Mouse (Mus musculus) neural tube, embryonic 15.5 days (tissue): Measurements from ENCODE around the gene Il1rl2. TPM values are rescaled to one million over a fixed set of nuclear protein-coding genes. Genes with fewer than 3 reads are reported as not detected.

Experiments
- ATAC-seq: fragments of 200-750 bp; cut with Nextera tagmentation; 2 replicates; pipeline ENCODE4 v1.8.0; 2017; ENCODE audit warnings: mild to moderate bottlenecking, moderate TSS enrichment, moderate library complexity; ENCODE audit not compliant: low FRiP score
- H3K27ac ChIP-seq: fragments of 300-500 bp; sonication (generic); replicated peaks from 2 replicates; pipeline ENCODE4 v1.5.1; 2015; ENCODE audit warnings: mild to moderate bottlenecking, inconsistent platforms
- H3K27me3 ChIP-seq: fragments of 300-500 bp; sonication (generic); replicated peaks from 2 replicates; pipeline ENCODE4 v1.6.1; 2015; ENCODE audit warnings: inconsistent platforms
- H3K36me3 ChIP-seq: fragments of 300-500 bp; sonication (generic); 2 replicates; pipeline ENCODE4 v1.6.1; 2015; ENCODE audit warnings: inconsistent platforms
- H3K4me1 ChIP-seq: fragments of 300-500 bp; sonication (generic); 2 replicates; pipeline ENCODE4 v1.6.1; 2015; ENCODE audit warnings: inconsistent platforms
- H3K4me2 ChIP-seq: fragments of 300-500 bp; sonication (generic); 2 replicates; pipeline ENCODE4 v1.6.1; 2015; ENCODE audit warnings: inconsistent platforms, mild to moderate bottlenecking, moderate library complexity
- H3K4me3 ChIP-seq: fragments of 300-500 bp; sonication (generic); replicated peaks from 2 replicates; pipeline ENCODE4 v1.5.1; 2015; ENCODE audit warnings: mild to moderate bottlenecking, inconsistent platforms
- H3K9ac ChIP-seq: fragments of 300-500 bp; sonication (generic); replicated peaks from 2 replicates; pipeline ENCODE4 v1.6.1; 2015; ENCODE audit warnings: mild to moderate bottlenecking, inconsistent platforms
- H3K9me3 ChIP-seq: fragments of 300-500 bp; sonication (generic); replicated peaks from 2 replicates; pipeline ENCODE4 v1.6.1; 2016; ENCODE audit warnings: inconsistent platforms
- WGBS: fragments of 180-500 bp; shearing (Covaris S2); methylation state at CpG from one replicate; pipeline ENCODE4 v1.1.7; 2015; ENCODE audit warnings: mixed read lengths; 5-methylcytosine and 5-hydroxymethylcytosine counted together
- polyA plus RNA-seq: library from polyadenylated mRNA; unstranded; fragments of >200 nt; fragmentation: Nextera tagmentation; extraction: Ambion mirVana; gene quantifications from 2 replicates; pipeline ENCODE4 v1.2.1, GENCODE M21; 2015

Il1rl2 gene
- 0.81 and 3.1 TPM in 2 replicates for polyA plus RNA-seq

DNA sequence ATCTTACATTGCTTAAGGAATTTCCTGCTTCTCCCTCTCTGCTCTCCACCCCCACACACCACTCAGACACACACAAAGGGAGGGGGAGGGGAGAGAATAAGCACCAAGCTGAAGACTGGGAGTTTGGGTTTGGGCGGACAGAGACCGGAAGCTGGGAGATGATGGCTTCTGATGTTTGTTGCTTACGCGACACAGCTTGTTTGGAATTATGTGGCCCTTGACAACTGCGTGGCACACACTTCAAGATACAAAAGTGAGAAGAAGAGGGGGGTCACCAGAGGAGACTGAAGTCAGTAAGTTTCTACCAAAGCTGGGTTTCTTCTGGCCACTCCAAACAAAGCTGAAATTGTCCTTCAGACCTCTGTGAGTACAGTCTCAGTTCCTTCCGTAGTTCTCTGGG is at the start of gene Il1rl2:
Gene Il1rl2 (plus strand): TSS at position 154 of the 400 bp plus-strand sequence.
- Histone ChIP-seq H3K36me3 (no peaks in the 10 kb centered on the region), H3K27ac (no peak within 1 kb of the TSS), H3K27me3 (peaks cover 32% of the 10 kb centered on the region), H3K4me3 (peak within 1 kb of the TSS; percentile 35), H3K9me3 (no peaks in the 10 kb centered on the region), H3K9ac (peak within 1 kb of the TSS; percentile 14), H3K4me1 (peaks cover 14% of the 10 kb centered on the region), H3K4me2 (peak within 1 kb of the TSS; percentile 70)
- WGBS: 53% methylated on average over 6 of the region's 6 CpGs
- ATAC-seq: no peak

DNA sequence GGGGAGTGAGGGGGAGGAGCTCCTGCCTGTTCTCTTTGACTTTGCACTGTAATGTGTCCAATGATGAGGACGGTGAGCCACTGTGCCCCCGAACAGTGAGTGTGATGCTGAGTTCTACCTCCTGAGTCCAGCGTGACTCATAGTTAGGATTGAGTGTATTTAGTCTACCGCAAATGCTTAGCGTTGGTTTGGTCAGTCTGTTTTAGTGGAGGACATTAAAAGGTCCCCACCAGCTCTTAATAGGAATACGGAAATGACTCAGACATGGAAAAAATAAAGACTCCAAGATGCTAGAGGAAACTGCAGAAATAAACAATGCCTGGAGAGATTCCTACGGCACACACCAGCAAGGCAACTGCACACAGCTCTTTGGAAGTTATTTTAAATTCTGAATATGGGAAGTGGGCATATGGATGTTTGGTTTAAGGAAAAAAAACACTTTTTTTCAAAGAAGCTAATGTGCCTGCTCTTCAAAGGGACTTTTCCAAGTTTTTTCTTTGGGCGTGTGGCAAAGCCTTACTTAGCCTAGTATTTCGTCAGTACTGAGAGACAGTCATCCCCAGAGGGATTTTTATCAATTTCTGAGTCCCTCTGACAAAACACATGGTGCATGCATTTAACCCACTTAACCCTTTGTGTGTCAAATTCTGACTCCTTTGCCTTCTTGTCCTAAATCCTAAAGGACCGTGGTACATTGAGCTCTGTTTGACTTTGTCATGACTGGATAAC is 49.0 kb upstream of the Il1rl2 start:
- 82% methylated on average over 10 of the region's 10 CpGs for WGBS
- H3K4me2 ChIP-seq: no peak overlapping the region
- H3K9me3 ChIP-seq: no peaks in the 10 kb centered on the region
- ATAC-seq: no peak
- H3K4me1 ChIP-seq: no peaks in the 10 kb centered on the region
- no peak overlapping the region for H3K9ac ChIP-seq
- H3K36me3 ChIP-seq: no peaks in the 10 kb centered on the region
- H3K27me3 ChIP-seq: no peaks in the 10 kb centered on the region
- no peak overlapping the region for H3K4me3 ChIP-seq
- H3K27ac ChIP-seq: no peak overlapping the region

DNA sequence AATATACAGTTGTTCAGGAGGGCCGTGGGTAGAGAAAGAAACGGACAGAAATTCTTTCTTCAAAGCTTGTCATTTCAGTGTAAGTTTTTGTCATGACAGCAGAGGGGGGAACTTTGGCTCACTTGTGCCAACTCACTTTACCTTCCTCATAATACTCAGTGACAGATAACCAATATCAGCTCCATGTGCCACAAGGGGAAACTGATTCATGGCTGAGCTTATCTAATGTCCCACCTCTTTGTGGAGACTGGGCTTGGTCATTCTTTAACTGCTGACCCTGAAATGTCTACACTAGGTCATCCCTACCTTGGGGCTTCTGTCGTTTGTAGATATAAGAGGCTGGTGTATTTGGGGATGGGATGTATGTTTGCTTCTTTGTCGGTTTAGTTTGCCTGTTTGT is 46.5 kb upstream of the Il1rl2 start:
- H3K9me3 ChIP-seq: no peaks in the 10 kb centered on the region
- H3K27me3 ChIP-seq: no peaks in the 10 kb centered on the region
- no peak overlapping the region for H3K9ac ChIP-seq
- no peaks in the 10 kb centered on the region for H3K4me1 ChIP-seq
- H3K4me3 ChIP-seq: no peak overlapping the region
- no peak for ATAC-seq
- WGBS: 90% methylated on average over 4 of the region's 4 CpGs
- H3K4me2 ChIP-seq: no peak overlapping the region
- H3K27ac ChIP-seq: no peak overlapping the region
- H3K36me3 ChIP-seq: no peaks in the 10 kb centered on the region

DNA sequence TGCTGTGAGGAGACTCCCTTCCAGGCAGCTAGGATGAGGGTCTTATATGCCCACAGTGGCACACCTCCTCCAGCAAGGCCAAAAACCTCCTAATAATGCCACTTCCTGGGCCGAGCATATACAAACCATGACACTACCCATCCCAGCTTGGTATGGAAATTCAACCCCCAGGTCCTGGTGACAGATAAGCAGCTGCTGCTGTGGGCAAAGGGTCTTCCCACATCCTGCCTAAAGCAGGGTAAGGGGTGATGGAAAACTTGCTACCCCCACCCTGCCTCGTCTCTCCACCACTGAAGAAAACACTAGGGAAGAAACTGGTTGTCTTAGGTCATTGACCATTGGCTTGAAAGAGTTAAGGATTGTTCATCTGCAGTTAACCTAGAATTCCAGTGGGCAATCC is 45.7 kb upstream of the Il1rl2 start:
- 88% methylated on average over 2 of the region's 2 CpGs for WGBS
- ATAC-seq: no peak
- no peaks in the 10 kb centered on the region for H3K9me3 ChIP-seq

DNA sequence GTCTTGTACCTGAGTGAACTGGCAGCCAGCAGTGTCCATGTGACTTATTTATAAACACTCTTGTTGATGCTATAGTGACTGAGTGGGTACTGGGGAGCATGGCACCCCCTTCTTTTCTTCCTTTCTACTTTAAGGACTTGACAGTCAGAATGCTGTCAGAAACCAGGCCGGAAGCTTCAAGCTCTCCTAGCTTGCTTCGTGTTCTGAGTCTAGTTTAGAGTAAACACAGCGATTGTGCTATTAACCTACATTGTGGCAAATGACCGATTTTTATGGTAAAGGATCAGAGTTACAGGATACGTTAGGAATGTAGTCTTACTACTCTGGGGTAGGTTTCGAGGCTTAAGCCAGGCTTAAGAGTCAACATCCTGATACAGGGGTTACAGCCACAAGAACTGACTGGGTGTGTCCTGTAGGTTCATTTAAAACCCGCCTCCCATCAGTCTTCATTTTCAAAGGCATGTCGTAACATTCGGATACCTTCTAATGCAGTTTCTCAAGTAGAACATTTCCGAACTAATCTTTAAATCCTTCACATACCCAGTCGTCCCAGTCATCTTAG is 45.1 kb upstream of the Il1rl2 start:
- Histone ChIP-seq H3K9ac (no peak overlapping the region), H3K9me3 (no peaks in the 10 kb centered on the region), H3K4me1 (no peaks in the 10 kb centered on the region), H3K4me2 (no peak overlapping the region), H3K27ac (no peak overlapping the region), H3K36me3 (no peaks in the 10 kb centered on the region), H3K27me3 (no peaks in the 10 kb centered on the region), H3K4me3 (no peak overlapping the region)
- 90% methylated on average over 11 of the region's 11 CpGs for WGBS
- ATAC-seq: no peak

More for the DNA sequence above, 45.7 kb upstream of the Il1rl2 start:
- H3K27ac ChIP-seq: no peak overlapping the region
- no peak overlapping the region for H3K4me2 ChIP-seq
- H3K36me3 ChIP-seq: no peaks in the 10 kb centered on the region
- H3K4me1 ChIP-seq: no peaks in the 10 kb centered on the region
- H3K27me3 ChIP-seq: no peaks in the 10 kb centered on the region
- H3K4me3 ChIP-seq: no peak overlapping the region
- no peak overlapping the region for H3K9ac ChIP-seq

DNA sequence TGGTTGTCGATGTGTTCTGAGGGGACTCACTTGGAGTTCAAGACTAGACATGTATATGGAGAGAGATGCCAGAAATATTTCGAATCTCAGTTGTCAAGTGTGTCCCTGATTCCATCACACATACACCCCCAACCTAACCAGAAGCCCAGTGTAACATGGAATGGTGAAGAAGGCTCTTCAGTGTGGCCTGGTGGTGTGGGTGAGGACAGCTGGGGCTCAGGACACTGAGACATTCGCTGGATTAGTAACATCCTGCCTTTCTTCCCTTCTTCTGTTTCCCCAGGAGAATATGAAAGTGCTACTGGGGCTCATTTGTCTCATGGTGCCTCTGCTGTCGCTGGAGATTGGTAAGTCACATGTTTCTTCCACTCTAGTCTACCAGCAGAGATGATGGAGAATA is 42.5 kb upstream of the Il1rl2 start:
- ATAC-seq: no peak
- no peaks in the 10 kb centered on the region for H3K9me3 ChIP-seq
- H3K4me2 ChIP-seq: no peak overlapping the region
- H3K27me3 ChIP-seq: no peaks in the 10 kb centered on the region
- H3K36me3 ChIP-seq: no peaks in the 10 kb centered on the region
- no peaks in the 10 kb centered on the region for H3K4me1 ChIP-seq
- H3K9ac ChIP-seq: no peak overlapping the region
- H3K4me3 ChIP-seq: no peak overlapping the region
- H3K27ac ChIP-seq: no peak overlapping the region
- 81% methylated on average over 4 of the region's 4 CpGs for WGBS

DNA sequence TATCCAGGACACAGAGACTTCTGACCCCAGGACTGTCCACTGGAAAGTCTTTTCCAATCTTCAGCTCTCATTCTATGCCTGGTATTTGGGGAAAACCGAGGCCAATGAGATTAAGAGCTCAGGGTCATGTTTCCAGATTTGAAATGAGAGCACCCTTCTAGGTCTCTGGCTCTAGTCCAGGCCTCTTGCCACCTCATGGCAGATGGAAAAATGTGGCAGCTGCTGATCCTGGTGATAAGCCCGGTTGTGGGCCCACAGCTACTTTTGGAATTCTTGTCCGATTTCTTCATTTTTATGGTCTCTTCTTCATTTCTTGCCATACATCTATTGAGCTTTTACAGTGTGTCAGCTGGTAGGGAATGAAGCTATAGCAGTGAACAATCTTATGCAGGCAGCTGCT is 42.0 kb upstream of the Il1rl2 start:
- H3K4me3 ChIP-seq: no peak overlapping the region
- no peaks in the 10 kb centered on the region for H3K27me3 ChIP-seq
- H3K27ac ChIP-seq: no peak overlapping the region
- 82% methylated on average over 3 of the region's 3 CpGs for WGBS
- no peaks in the 10 kb centered on the region for H3K36me3 ChIP-seq
- H3K4me2 ChIP-seq: no peak overlapping the region
- ATAC-seq: no peak
- H3K9ac ChIP-seq: no peak overlapping the region
- H3K9me3 ChIP-seq: no peaks in the 10 kb centered on the region
- no peaks in the 10 kb centered on the region for H3K4me1 ChIP-seq

DNA sequence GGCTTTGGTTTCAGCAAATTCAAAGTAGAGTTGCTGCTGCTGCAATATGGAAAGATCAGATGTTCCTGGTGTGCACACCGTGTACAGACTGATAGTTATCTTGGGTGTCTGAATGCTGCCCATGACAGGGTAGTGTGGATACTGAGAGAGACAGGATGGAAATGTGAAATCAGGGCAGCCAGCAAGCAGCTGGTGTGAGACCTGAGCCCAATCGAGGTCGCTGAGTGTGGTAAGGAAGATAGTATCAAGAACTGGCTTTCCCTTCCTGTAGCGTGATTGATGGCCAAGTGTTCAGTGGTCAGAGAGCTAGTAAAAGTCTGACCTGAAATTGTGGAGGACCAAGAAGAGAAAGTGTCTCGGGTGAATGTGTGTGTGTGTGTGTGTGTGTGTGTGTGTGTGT is 40.4 kb upstream of the Il1rl2 start:
- H3K9me3 ChIP-seq: no peaks in the 10 kb centered on the region
- no peak overlapping the region for H3K4me2 ChIP-seq
- no peaks in the 10 kb centered on the region for H3K36me3 ChIP-seq
- no peak overlapping the region for H3K4me3 ChIP-seq
- ATAC-seq: no peak
- H3K27me3 ChIP-seq: no peaks in the 10 kb centered on the region
- 82% methylated on average over 5 of the region's 5 CpGs for WGBS
- H3K9ac ChIP-seq: no peak overlapping the region
- H3K27ac ChIP-seq: no peak overlapping the region
- H3K4me1 ChIP-seq: no peaks in the 10 kb centered on the region

DNA sequence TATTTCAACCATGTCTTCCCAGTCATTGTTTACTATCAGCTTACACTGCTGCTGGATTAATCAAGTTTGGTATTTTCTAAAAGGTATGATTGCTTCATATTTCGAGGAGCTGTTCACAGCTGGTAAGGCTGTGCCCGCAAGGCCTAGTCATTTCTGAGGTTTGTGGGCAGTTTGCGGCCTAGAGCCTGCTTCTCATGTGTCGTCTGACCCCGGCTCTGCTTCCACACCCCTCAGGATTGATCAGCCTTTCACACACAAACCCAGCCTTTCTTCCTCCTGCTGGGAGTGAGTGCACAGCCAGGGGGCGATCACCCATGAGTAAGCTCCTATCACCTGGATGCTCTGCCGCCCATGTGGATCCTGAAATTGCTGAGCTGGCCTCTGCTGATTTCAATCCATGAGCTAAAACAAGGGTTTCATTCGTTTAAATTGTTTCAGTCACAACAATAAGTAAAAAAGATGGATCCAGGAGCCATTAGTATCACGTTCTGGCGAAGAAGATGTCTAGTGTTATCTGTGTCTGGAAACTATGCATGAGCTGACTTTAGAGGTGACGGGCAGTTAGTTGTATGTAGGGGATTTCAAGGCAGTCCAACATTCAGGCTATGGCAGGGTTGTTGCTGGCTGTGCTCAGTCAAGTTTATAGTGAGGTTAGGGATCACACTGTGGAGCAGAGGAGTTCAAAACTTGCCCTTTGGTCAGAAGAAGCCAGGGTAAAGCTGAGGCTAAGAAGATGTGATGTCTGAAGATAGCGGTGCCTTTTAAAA is 33.7 kb upstream of the Il1rl2 start:
- 84% methylated on average over 12 of the region's 12 CpGs for WGBS
- Histone ChIP-seq H3K9ac (no peak overlapping the region), H3K4me1 (no peaks in the 10 kb centered on the region), H3K4me3 (no peak overlapping the region), H3K27me3 (no peaks in the 10 kb centered on the region), H3K27ac (no peak overlapping the region), H3K36me3 (no peaks in the 10 kb centered on the region), H3K4me2 (no peak overlapping the region), H3K9me3 (no peaks in the 10 kb centered on the region)
- no peak for ATAC-seq

DNA sequence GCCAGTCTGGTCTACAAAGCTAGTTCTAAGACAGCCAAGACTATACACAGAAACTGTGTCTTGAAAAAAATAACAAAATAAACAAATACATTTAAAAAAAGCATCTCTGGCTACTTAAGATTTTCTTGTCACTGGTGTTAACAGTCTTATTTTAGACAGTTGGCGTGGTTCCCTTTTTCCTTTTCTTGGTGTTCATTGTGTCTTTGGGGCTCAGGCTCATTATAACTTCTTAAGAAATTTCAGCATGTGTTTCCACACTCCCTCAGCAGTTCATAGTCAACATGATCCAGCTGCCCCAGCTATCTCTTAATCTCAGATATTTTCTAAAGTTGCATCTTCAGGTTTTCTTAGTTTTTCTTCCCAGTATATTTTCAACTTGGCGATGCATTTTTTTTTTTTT is 32.2 kb upstream of the Il1rl2 start:
- ATAC-seq: no peak
- WGBS: 97% methylated on average over 2 of the region's 2 CpGs
- Histone ChIP-seq H3K27ac (no peak overlapping the region), H3K4me2 (no peak overlapping the region), H3K4me3 (no peak overlapping the region), H3K27me3 (no peaks in the 10 kb centered on the region), H3K9me3 (no peaks in the 10 kb centered on the region), H3K4me1 (no peaks in the 10 kb centered on the region), H3K9ac (no peak overlapping the region), H3K36me3 (no peaks in the 10 kb centered on the region)

DNA sequence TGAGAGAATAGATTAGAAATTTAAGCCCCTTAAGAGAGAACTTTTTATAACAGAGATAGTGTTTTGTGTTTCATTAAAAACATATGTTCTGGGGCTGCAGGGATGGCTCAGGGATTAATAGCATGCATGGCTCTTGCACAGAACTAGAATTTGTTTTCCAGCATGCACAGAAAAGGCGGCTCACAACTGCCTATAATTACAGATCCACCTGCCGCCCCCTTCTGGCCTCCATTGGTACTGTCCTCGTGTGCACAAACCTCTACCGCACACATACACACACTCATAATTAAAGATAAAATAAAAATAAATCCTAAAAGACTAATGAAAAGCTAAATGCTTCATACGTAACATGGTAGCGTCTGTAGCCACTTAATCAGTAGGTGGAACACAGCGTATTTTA is 30.5 kb upstream of the Il1rl2 start:
- no peak for ATAC-seq
- no peaks in the 10 kb centered on the region for H3K27me3 ChIP-seq
- WGBS: 92% methylated on average over 7 of the region's 7 CpGs
- no peaks in the 10 kb centered on the region for H3K36me3 ChIP-seq
- no peaks in the 10 kb centered on the region for H3K4me1 ChIP-seq
- H3K9me3 ChIP-seq: no peaks in the 10 kb centered on the region
- no peak overlapping the region for H3K4me2 ChIP-seq
- H3K27ac ChIP-seq: no peak overlapping the region
- no peak overlapping the region for H3K9ac ChIP-seq
- H3K4me3 ChIP-seq: no peak overlapping the region

DNA sequence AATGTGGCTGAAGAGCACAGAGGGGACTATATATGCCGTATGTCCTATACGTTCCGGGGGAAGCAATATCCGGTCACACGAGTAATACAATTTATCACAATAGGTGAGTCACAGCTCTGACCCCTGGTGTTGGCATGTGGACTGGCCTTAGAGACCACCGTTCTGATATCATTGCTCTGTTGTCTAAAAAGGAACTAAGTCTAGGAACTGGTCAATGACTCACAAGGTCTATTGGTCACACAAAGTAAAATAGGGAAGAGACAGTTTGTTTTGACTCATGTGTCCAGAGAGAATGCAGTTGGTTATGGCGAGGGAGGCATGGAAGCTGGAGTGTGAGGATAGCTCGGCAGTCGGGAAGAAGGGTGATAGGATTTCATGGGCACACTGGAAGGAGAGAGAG is 29.6 kb upstream of the Il1rl2 start:
- no peak overlapping the region for H3K9ac ChIP-seq
- H3K27ac ChIP-seq: no peak overlapping the region
- H3K9me3 ChIP-seq: no peaks in the 10 kb centered on the region
- no peaks in the 10 kb centered on the region for H3K27me3 ChIP-seq
- no peaks in the 10 kb centered on the region for H3K36me3 ChIP-seq
- 93% methylated on average over 9 of the region's 9 CpGs for WGBS
- ATAC-seq: no peak
- H3K4me2 ChIP-seq: no peak overlapping the region
- no peak overlapping the region for H3K4me3 ChIP-seq
- no peaks in the 10 kb centered on the region for H3K4me1 ChIP-seq
